Mouse (Mus musculus) olfactory bulb, adult 2 months (tissue): ENCODE measurements around the gene Fndc10. TPM values are rescaled to one million over a fixed set of nuclear protein-coding genes. Genes with fewer than 3 reads are reported as not detected.

Experiments
- H3K27ac ChIP-seq: fragments of 200-500 bp; 2 replicates; pipeline ENCODE4 v1.5.1; 2012; ENCODE audit warnings: low read depth, low read length; ENCODE audit not compliant: insufficient read depth
- H3K4me1 ChIP-seq: fragments of 200-500 bp; 2 replicates; pipeline ENCODE4 v1.6.1; 2012; ENCODE audit warnings: low read length; ENCODE audit not compliant: control insufficient read depth, insufficient read depth
- H3K4me3 ChIP-seq: fragments of 200-500 bp; 2 replicates; pipeline ENCODE4 v1.5.1; 2012; ENCODE audit warnings: mild to moderate bottlenecking, low read depth, low read length, moderate library complexity; ENCODE audit not compliant: insufficient read depth
- CTCF ChIP-seq: fragments of 200-500 bp; IDR thresholded peaks from 2 replicates; pipeline ENCODE4 v1.5.1; 2012; ENCODE audit warnings: low read depth, mild to moderate bottlenecking, low read length, moderate library complexity; ENCODE audit not compliant: insufficient read depth
- POLR2A ChIP-seq: fragments of 200-500 bp; IDR thresholded peaks from 2 replicates; pipeline ENCODE4 v1.6.1; 2012; ENCODE audit warnings: mild to moderate bottlenecking, low read depth, low read length, moderate library complexity; ENCODE audit not compliant: insufficient read depth
- WGBS: fragments of 180-500 bp; shearing (Covaris S2); methylation state at CpG from one replicate; pipeline ENCODE4 v1.1.7; 2018; 5-methylcytosine and 5-hydroxymethylcytosine counted together
- polyA plus RNA-seq: library from polyadenylated mRNA; stranded (reverse); fragments of >200 nt; gene quantifications from 2 replicates; pipeline ENCODE4 v1.2.4, GENCODE M21; 2012; ENCODE audit warnings: low replicate concordance; ENCODE audit not compliant: missing spikeins, insufficient read depth, insufficient read length

The Fndc10 gene
- polyA plus RNA-seq, 1 experiment, result not detected

DNA sequence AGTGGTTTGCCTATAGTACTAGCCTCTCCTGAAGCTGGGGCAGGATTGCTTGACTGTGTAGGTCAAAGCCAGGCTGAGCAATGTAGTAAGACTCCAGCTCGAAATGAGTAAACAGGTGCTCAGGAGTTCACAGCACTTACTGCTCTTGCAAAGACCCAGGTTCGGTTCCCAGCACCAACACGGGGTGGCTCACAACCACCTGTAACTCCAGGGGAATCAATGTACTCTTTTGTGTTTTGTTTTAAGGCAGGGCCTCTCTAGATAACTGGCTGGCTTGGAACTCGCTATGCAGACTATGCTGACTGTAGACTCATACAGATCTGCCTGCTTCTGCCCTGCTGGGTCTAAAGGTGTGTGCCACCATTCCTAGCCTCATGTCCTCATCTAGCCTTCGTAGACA is 48.5 kb downstream of the Fndc10 start:
- WGBS, result 95% methylated on average over 5 of the region's 5 CpGs
- TF ChIP-seq POLR2A (no peak), CTCF (no peak)
- Histone ChIP-seq H3K4me3 (no peak overlapping the region), H3K4me1 (peaks cover 18% of the 10 kb centered on the region), H3K27ac (no peak overlapping the region)

GRCm38 (mm10) chr4:155744474-155744873 is 50.3 kb downstream of the Fndc10 start:
- Histone ChIP-seq H3K4me1 (peaks cover 8% of the 10 kb centered on the region), H3K27ac (no peak overlapping the region), H3K4me3 (no peak overlapping the region)
- no peak for TF ChIP-seq CTCF
- TF ChIP-seq POLR2A, result no peak
- 89% methylated on average over 8 of the region's 8 CpGs for WGBS

GRCm38 (mm10) chr4:155745136-155745535 is 51.0 kb downstream of the Fndc10 start:
- peaks cover 8% of the 10 kb centered on the region for H3K4me1 ChIP-seq
- TF ChIP-seq CTCF, result no peak
- TF ChIP-seq POLR2A, result no peak
- H3K4me3 ChIP-seq, result no peak overlapping the region
- WGBS, result 88% methylated on average over 5 of the region's 5 CpGs
- no peak overlapping the region for H3K27ac ChIP-seq

Other genes starting within 250 kb of the Fndc10 start
- not detected in 2 replicates for gene Tmem52, start 225.2 kb upstream of the Fndc10 start, polyA plus RNA-seq
- 260 and 372 TPM in 2 replicates for gene Gnb1, start 203.0 kb upstream of the Fndc10 start, polyA plus RNA-seq
- not detected in 2 replicates for gene Nadk, start 132.0 kb upstream of the Fndc10 start, polyA plus RNA-seq
- not detected in 2 replicates for gene Slc35e2, start 92.9 kb upstream of the Fndc10 start, polyA plus RNA-seq
- gene Cdk11b, start 69.5 kb upstream of the Fndc10 start, polyA plus RNA-seq, result 145 TPM in 1 of 2 replicates, not detected in the other
- not detected in 2 replicates for gene Gm10563, start 48.9 kb upstream of the Fndc10 start, polyA plus RNA-seq
- gene Mmp23, start 41.0 kb upstream of the Fndc10 start, polyA plus RNA-seq, result not detected in 2 replicates
- not detected in 2 replicates for gene Mib2, start 25.1 kb upstream of the Fndc10 start, polyA plus RNA-seq
- gene Ssu72, start 10.5 kb downstream of the Fndc10 start, polyA plus RNA-seq, result not detected in 2 replicates
- not detected in 2 replicates for gene Tmem240, start 40.5 kb downstream of the Fndc10 start, polyA plus RNA-seq
- not detected in 2 replicates for gene Atad3a, start 66.8 kb downstream of the Fndc10 start, polyA plus RNA-seq
- not detected in 2 replicates for gene Vwa1, start 80.4 kb downstream of the Fndc10 start, polyA plus RNA-seq
- gene Tmem88b, start 91.5 kb downstream of the Fndc10 start, polyA plus RNA-seq, result not detected in 2 replicates
- not detected in 2 replicates for gene Ankrd65, start 96.1 kb downstream of the Fndc10 start, polyA plus RNA-seq
- not detected in 2 replicates for gene Mrpl20, start 108.5 kb downstream of the Fndc10 start, polyA plus RNA-seq
- 186 and 258 TPM in 2 replicates for gene Ccnl2, start 118.1 kb downstream of the Fndc10 start, polyA plus RNA-seq
- not detected in 2 replicates for gene Aurkaip1, start 136.9 kb downstream of the Fndc10 start, polyA plus RNA-seq
- not detected in 2 replicates for gene Mxra8, start 145.3 kb downstream of the Fndc10 start, polyA plus RNA-seq
- gene Dvl1, start 153.1 kb downstream of the Fndc10 start, polyA plus RNA-seq, result not detected in 2 replicates
- not detected in 2 replicates for gene Tas1r3, start 169.0 kb downstream of the Fndc10 start, polyA plus RNA-seq
- gene Cptp, start 175.1 kb downstream of the Fndc10 start, polyA plus RNA-seq, result not detected in 2 replicates
- not detected in 2 replicates for gene Ints11, start 175.2 kb downstream of the Fndc10 start, polyA plus RNA-seq
- not detected in 2 replicates for gene Pusl1, start 197.4 kb downstream of the Fndc10 start, polyA plus RNA-seq
- gene Acap3, start 197.5 kb downstream of the Fndc10 start, polyA plus RNA-seq, result not detected in 2 replicates
- not detected in 2 replicates for gene Ube2j2, start 249.5 kb downstream of the Fndc10 start, polyA plus RNA-seq